8 mouse cellular contexts compared by ENCODE assay signal in genomic region chr7:75739075-75739725, GRCm38 (mm10).
A peak's percentile ranks its signal among the peaks of the same experiment; 100 is the strongest.
DNase-seq lines count a peak whose midpoint lies in the region; ATAC-seq and TF ChIP-seq lines count a peak whose summit lies in the region.

No protein-coding gene starts in this region.

- H3K27me3 ChIP-seq in MEL (ENCODE audit: control insufficient read depth in 1 of 2, insufficient read depth in 2 of 2, low read length in 2 of 2) = no peaks in the 10 kb centered on the region
- no peaks in the 10 kb centered on the region for H3K27me3 ChIP-seq in forebrain, embryonic 16.5 days (replicated peaks; ENCODE audit: control insufficient read depth, insufficient read depth, low read length)
- H3K27me3 ChIP-seq in hindbrain, embryonic 10.5 days (ENCODE audit: insufficient read depth, poor library complexity, severe bottlenecking) = no peaks in the 10 kb centered on the region
- H3K27me3 ChIP-seq in lung, embryonic 16.5 days (ENCODE audit: control insufficient read depth, insufficient read depth, low read depth, low read length) = no peaks in the 10 kb centered on the region

- H3K4me3 ChIP-seq in MEL (ENCODE audit: control insufficient read depth in 1 of 2, insufficient read depth in 1 of 2, low read depth in 2 of 2, low read length in 2 of 2) = no peak overlapping the region
- no peak overlapping the region for H3K4me3 ChIP-seq in forebrain, embryonic 16.5 days (replicated peaks; ENCODE audit: low read length)
- no peak overlapping the region for H3K4me3 ChIP-seq in hindbrain, embryonic 10.5 days
- no peak overlapping the region for H3K4me3 ChIP-seq in lung, embryonic 16.5 days (ENCODE audit: low read length)

- no peak for TF ChIP-seq POLR2A in MEL (IDR thresholded peaks at IDR 0.05; ENCODE audit: control insufficient read depth in 1 of 2, insufficient read depth in 1 of 2, low read depth in 1 of 2, low read length in 2 of 2, poor library complexity in 1 of 2)

- no peaks in the 10 kb centered on the region for H3K4me1 ChIP-seq in MEL (ENCODE audit: control insufficient read depth in 1 of 2, insufficient read depth in 2 of 2, low read length in 2 of 2)
- no peaks in the 10 kb centered on the region for H3K4me1 ChIP-seq in forebrain, embryonic 16.5 days (replicated peaks; ENCODE audit: control insufficient read depth, insufficient read depth, low read length)
- H3K4me1 ChIP-seq in hindbrain, embryonic 10.5 days (replicated peaks) = no peaks in the 10 kb centered on the region
- H3K4me1 ChIP-seq in lung, embryonic 16.5 days (replicated peaks; ENCODE audit: control insufficient read depth, insufficient read depth, low read length) = no peaks in the 10 kb centered on the region

- WGBS in forebrain, embryonic 16.5 days = 59% methylated on average over 10 of the region's 10 CpGs
- WGBS in hindbrain, embryonic 10.5 days = 61% methylated on average over 10 of the region's 10 CpGs
- WGBS in lung, embryonic 16.5 days = 53% methylated on average over 10 of the region's 10 CpGs

- no peak overlapping the region for H3K9ac ChIP-seq in MEL (ENCODE audit: control insufficient read depth, low read depth, low read length, poor library complexity, severe bottlenecking)
- H3K9ac ChIP-seq in forebrain, embryonic 16.5 days (replicated peaks; ENCODE audit: low read depth, low read length) = no peak overlapping the region
- H3K9ac ChIP-seq in lung, embryonic 16.5 days (ENCODE audit: low read length) = no peak overlapping the region

- peak; percentile 70 to 88 (median 75) for TF ChIP-seq CTCF in MEL (IDR thresholded peaks at IDR 0.05 in 2 of 3, conservative IDR thresholded peaks at IDR 0.05 in 1 of 3; ENCODE audit: control insufficient read depth in 1 of 3, insufficient read depth in 1 of 3, low read depth in 2 of 3, low read length in 3 of 3, poor library complexity in 1 of 3, severe bottlenecking in 1 of 3)

- H3K36me3 ChIP-seq in MEL (ENCODE audit: control insufficient read depth in 1 of 2, insufficient read depth in 2 of 2, low read length in 2 of 2) = no peaks in the 10 kb centered on the region; a peak in 1 of 4 replicates
- no peaks in the 10 kb centered on the region; the same call in 1 of the 2 replicates for H3K36me3 ChIP-seq in forebrain, embryonic 16.5 days (ENCODE audit: control insufficient read depth, insufficient read depth)
- H3K36me3 ChIP-seq in hindbrain, embryonic 10.5 days = peaks cover 82% of the 10 kb centered on the region
- peaks cover 35% of the 10 kb centered on the region for H3K36me3 ChIP-seq in lung, embryonic 16.5 days (ENCODE audit: control insufficient read depth, insufficient read depth, low read length)

- no peaks in the 10 kb centered on the region for H3K79me2 ChIP-seq in MEL (ENCODE audit: control insufficient read depth, insufficient read depth, low read length, poor library complexity)

- ATAC-seq in forebrain, embryonic 16.5 days = peak; percentile 95
- peak; percentile 72 for ATAC-seq in lung, embryonic 16.5 days (ENCODE audit: low read depth)

- TF ChIP-seq RAD21 in MEL (IDR thresholded peaks at IDR 0.05; ENCODE audit: low read depth, low read length) = peak; percentile 69

- TF ChIP-seq EP300 in MEL (IDR thresholded peaks at IDR 0.05; ENCODE audit: low read depth in 1 of 2, low read length in 2 of 2) = no peak

- no peak overlapping the region for H3K27ac ChIP-seq in MEL (ENCODE audit: control insufficient read depth, low read depth, low read length)
- H3K27ac ChIP-seq in forebrain, embryonic 16.5 days (ENCODE audit: low read length) = no peak overlapping the region
- H3K27ac ChIP-seq in hindbrain, embryonic 10.5 days = no peak overlapping the region
- no peak overlapping the region for H3K27ac ChIP-seq in lung, embryonic 16.5 days (ENCODE audit: low read length)

- H3K9me3 ChIP-seq in MEL (replicated peaks; ENCODE audit: insufficient read depth, low read length) = no peaks in the 10 kb centered on the region
- no peaks in the 10 kb centered on the region for H3K9me3 ChIP-seq in forebrain, embryonic 16.5 days (ENCODE audit: control insufficient read depth, low read length)
- no peaks in the 10 kb centered on the region for H3K9me3 ChIP-seq in hindbrain, embryonic 10.5 days
- no peaks in the 10 kb centered on the region for H3K9me3 ChIP-seq in lung, embryonic 16.5 days (ENCODE audit: control insufficient read depth, low read length)

- no peak overlapping the region for H3K4me2 ChIP-seq in forebrain, embryonic 16.5 days (ENCODE audit: low read length)
- H3K4me2 ChIP-seq in lung, embryonic 16.5 days (ENCODE audit: low read depth, low read length) = no peak overlapping the region

- DNase-seq in MEL (ENCODE audit: low read depth, low spot score) = peak; percentile 73
- peak; percentile 16 for DNase-seq in cerebellum, adult 11-12 months
- peak; percentile 67 for DNase-seq in hindbrain, embryonic 10.5 days (ENCODE audit: low spot score)
- DNase-seq in layer of hippocampus, adult 8-10 months (ENCODE audit: low spot score in 2 of 2) = peak; percentile 33 to 64
- DNase-seq in ovary, postnatal 36 days (ENCODE audit: low spot score) = peak; percentile 58
- DNase-seq in thymus, postnatal 25 days = peak; percentile 72

TF ChIP-seq in MEL, 35 proteins besides CTCF, POLR2A, EP300 and RAD21:
- TF ChIP-seq SMC3 (IDR thresholded peaks at IDR 0.05; ENCODE audit: low read depth, low read length) (peak; percentile 81), CHD2 (IDR thresholded peaks at IDR 0.05; ENCODE audit: low read length) (no peak), ETS1 (IDR thresholded peaks at IDR 0.05; ENCODE audit: low read depth, low read length) (no peak), GATA1 (IDR thresholded peaks at IDR 0.05; ENCODE audit: low read depth, low read length) (no peak), ZC3H11A (IDR thresholded peaks at IDR 0.05; ENCODE audit: low read depth, low read length) (peak; percentile 70), MAX (IDR thresholded peaks at IDR 0.05; ENCODE audit: low read length) (no peak), ELF1 (IDR thresholded peaks at IDR 0.05; ENCODE audit: low read depth, low read length) (no peak)

Comparison
In these comparisons a context has a peak if more than half of its experiments do, and no peak if none do; other contexts are left out.
1. DNase-seq: peak in every context shown above with its lines; median percentile 73 in MEL; 72 in thymus, postnatal 25 days; 67 in hindbrain, embryonic 10.5 days; 58 in ovary, postnatal 36 days; 48 in layer of hippocampus, adult 8-10 months; 16 in cerebellum, adult 11-12 months.